Mouse (Mus musculus) limb, embryonic 10.5 days (tissue): ENCODE measurements around the gene Smarcc2. TPM values are rescaled to one million over a fixed set of nuclear protein-coding genes. Genes with fewer than 3 reads are reported as not detected.

Experiments
- DNase-seq: peaks from one replicate; pipeline ENCODE4 v3.0.0-alpha.2; 2017; ENCODE audit warnings: low spot score
- H3K27ac ChIP-seq: fragments of 300-500 bp; sonication (generic); 2 replicates; pipeline ENCODE4 v1.5.1; 2016; ENCODE audit warnings: mild to moderate bottlenecking
- H3K27me3 ChIP-seq: fragments of 300-500 bp; sonication (generic); 2 replicates; pipeline ENCODE4 v1.6.1; 2016; ENCODE audit warnings: low read depth, mild to moderate bottlenecking; ENCODE audit not compliant: poor library complexity, severe bottlenecking
- H3K36me3 ChIP-seq: fragments of 300-500 bp; sonication (generic); 2 replicates; pipeline ENCODE4 v1.6.1; 2016; ENCODE audit warnings: mild to moderate bottlenecking, moderate library complexity
- H3K4me1 ChIP-seq: fragments of 300-500 bp; sonication (generic); 2 replicates; pipeline ENCODE4 v1.6.1; 2016
- H3K4me3 ChIP-seq: fragments of 300-500 bp; sonication (generic); 2 replicates; pipeline ENCODE4 v1.5.1; 2016; ENCODE audit warnings: mild to moderate bottlenecking, moderate library complexity
- H3K9me3 ChIP-seq: fragments of 300-500 bp; sonication (generic); replicated peaks from 2 replicates; pipeline ENCODE4 v1.6.1; 2016; ENCODE audit warnings: mild to moderate bottlenecking
- WGBS: fragments of 180-500 bp; shearing (Covaris S2); methylation state at CpG from one replicate; pipeline ENCODE4 v1.1.7; 2016; 5-methylcytosine and 5-hydroxymethylcytosine counted together
- polyA plus RNA-seq: library from polyadenylated mRNA; unstranded; fragments of >200 nt; fragmentation: Nextera tagmentation; extraction: Ambion mirVana; gene quantifications from 2 replicates; pipeline ENCODE4 v1.2.1, GENCODE M21; 2016

Smarcc2 gene
- polyA plus RNA-seq, 1 experiment from 2014 or later, result 91.3 TPM

DNA sequence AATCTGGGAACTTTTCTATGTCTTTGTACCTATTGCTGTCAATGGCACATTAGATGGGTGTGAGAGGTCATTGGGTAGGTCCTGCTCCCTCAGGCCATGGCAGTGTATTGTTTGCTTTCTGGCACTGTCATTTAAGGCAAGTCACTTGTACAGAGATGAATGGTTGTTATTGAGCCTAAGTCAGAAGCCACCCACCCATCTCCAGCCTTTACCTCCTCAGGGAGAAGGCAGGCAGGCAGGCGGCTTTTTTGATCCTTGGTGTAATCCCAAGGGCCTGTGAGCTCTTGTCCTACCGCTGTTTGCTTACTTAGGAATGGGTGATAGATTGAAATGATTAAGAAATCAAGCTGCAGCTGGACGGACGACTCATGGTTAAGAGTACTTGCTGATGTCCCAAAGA is 29.6 kb upstream of the Smarcc2 start:
- DNase-seq, result no peak
- WGBS, result 90% methylated on average over 4 of the region's 4 CpGs
- no peaks in the 10 kb centered on the region for H3K9me3 ChIP-seq
- H3K27ac ChIP-seq, result no peak overlapping the region
- no peak overlapping the region for H3K4me3 ChIP-seq
- H3K27me3 ChIP-seq, result no peaks in the 10 kb centered on the region
- peaks cover 6% of the 10 kb centered on the region; the same call in 1 of the 2 replicates for H3K4me1 ChIP-seq
- H3K36me3 ChIP-seq, result peaks cover 90% of the 10 kb centered on the region

DNA sequence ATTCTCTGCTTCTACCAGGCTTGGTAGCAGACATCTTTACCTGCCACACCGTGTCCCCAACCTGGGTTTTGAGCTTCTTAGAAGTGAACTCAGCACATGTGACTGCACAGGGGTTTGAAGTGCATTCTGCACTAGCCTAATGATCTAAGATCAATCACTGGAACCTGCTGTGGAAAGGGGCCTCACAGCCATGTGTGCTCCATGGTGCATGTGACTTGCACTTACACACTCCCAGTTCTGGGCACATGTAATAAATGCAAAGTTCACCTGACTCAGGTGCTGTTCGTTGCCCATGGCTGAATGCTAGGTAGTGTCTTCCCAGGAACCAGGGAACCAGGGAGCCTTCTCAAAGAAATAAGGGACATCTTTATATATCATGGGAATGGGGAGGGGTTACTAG is 25.6 kb upstream of the Smarcc2 start:
- Histone ChIP-seq H3K4me1 (no peaks in the 10 kb centered on the region), H3K4me3 (no peak overlapping the region), H3K27me3 (no peaks in the 10 kb centered on the region), H3K36me3 (peaks cover 94% of the 10 kb centered on the region), H3K27ac (no peak overlapping the region), H3K9me3 (no peaks in the 10 kb centered on the region)
- WGBS, result 91% methylated on average over 2 of the region's 2 CpGs
- no peak for DNase-seq

DNA sequence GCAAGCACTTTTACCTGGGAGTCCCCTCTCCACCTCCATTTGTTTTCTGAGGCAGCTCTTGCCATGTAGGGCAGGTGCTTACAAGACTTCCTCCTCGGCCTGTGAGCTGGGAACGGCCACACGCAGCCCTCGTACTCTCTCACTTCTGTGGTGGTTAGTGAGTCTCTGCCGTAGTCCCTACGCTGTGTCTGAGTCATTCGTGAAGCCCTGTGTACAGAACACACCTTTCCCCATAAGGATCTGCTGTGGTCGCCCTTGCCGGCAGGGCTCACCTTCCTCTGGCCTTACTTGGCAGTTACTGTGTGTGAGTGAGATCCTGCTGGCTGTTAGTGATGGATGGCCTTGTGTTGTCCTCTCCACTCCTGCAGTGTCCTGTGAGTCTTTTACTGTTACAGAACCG is 24.4 kb upstream of the Smarcc2 start:
- DNase-seq, result no peak
- no peaks in the 10 kb centered on the region for H3K4me1 ChIP-seq
- no peaks in the 10 kb centered on the region for H3K9me3 ChIP-seq
- H3K36me3 ChIP-seq, result peaks cover 94% of the 10 kb centered on the region
- 83% methylated on average over 10 of the region's 10 CpGs for WGBS
- H3K27me3 ChIP-seq, result no peaks in the 10 kb centered on the region
- no peak overlapping the region for H3K27ac ChIP-seq
- H3K4me3 ChIP-seq, result no peak overlapping the region

DNA sequence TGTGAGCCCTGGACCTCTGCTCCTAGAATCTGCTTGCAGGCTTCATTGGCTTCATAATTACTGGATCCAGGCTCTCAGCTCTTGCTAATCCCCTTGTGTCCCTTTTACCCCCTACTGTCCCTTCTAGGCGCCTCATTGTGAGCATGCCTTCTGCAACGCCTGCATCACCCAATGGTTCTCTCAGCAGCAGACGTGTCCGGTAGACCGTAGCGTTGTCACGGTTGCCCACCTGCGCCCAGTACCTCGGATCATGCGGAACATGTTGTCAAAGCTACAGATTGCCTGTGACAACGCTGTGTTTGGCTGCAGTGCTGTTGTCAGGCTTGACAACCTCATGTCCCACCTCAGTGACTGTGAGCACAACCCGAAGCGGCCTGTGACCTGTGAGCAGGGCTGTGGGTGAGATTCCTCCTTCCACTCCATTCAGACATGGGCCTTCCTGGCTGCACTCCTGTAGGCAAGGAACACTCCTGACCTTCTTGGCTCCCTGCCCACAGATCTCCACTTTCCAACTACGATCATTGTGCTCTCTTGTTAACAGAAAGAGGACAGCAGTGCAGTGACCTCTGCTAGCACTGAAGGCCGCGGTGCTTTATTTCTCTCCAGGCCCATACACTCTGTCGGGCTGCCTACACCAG is 23.7 kb upstream of the Smarcc2 start:
- Histone ChIP-seq H3K27me3 (no peaks in the 10 kb centered on the region), H3K36me3 (peaks cover 94% of the 10 kb centered on the region), H3K4me3 (no peak overlapping the region), H3K27ac (no peak overlapping the region), H3K4me1 (no peaks in the 10 kb centered on the region), H3K9me3 (no peaks in the 10 kb centered on the region)
- WGBS, result 94% methylated on average over 17 of the region's 17 CpGs
- no peak for DNase-seq

DNA sequence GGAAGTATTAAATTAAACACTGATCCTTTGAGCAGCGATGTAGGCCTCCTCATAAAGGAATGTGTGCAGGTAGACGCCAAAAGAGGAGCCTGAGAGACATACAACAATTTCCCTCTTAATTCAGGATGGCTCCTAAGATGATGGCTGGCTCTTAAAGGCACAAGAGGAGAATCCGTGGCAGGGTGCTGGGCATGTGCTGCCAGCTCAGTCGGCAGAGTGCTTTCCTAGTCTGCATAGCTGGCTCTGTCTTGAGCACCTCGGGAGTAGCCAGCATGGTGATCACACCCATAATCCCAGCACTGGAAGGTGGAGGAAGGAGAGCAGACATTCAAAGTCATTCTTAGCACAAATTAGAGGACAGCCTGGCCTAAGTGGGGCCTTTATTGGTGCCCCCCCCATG is 23.2 kb upstream of the Smarcc2 start:
- H3K4me3 ChIP-seq, result no peak overlapping the region
- no peaks in the 10 kb centered on the region for H3K27me3 ChIP-seq
- peaks cover 94% of the 10 kb centered on the region for H3K36me3 ChIP-seq
- no peak overlapping the region for H3K27ac ChIP-seq
- no peaks in the 10 kb centered on the region for H3K9me3 ChIP-seq
- 93% methylated on average over 5 of the region's 5 CpGs for WGBS
- no peak for DNase-seq
- no peaks in the 10 kb centered on the region for H3K4me1 ChIP-seq

DNA sequence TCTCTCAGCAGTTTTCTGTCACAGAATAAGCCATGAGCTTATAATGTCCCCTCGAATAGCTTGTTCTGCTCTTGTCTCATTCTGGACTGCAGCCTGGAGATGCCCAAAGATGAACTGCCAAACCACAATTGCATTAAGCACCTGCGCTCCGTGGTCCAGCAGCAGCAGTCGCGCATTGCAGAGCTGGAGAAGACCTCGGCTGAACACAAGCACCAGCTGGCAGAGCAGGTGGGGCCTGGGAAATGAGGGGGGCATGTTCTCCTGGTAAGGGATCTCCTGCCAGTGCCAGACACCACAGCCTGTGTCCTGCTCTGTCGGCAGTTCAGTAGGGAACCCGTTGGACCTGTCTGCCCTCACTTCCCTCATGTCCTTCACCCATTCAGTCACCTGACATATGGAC is 22.7 kb upstream of the Smarcc2 start:
- Histone ChIP-seq H3K27me3 (no peaks in the 10 kb centered on the region), H3K36me3 (peaks cover 94% of the 10 kb centered on the region)
- WGBS, result 96% methylated on average over 8 of the region's 8 CpGs

DNA sequence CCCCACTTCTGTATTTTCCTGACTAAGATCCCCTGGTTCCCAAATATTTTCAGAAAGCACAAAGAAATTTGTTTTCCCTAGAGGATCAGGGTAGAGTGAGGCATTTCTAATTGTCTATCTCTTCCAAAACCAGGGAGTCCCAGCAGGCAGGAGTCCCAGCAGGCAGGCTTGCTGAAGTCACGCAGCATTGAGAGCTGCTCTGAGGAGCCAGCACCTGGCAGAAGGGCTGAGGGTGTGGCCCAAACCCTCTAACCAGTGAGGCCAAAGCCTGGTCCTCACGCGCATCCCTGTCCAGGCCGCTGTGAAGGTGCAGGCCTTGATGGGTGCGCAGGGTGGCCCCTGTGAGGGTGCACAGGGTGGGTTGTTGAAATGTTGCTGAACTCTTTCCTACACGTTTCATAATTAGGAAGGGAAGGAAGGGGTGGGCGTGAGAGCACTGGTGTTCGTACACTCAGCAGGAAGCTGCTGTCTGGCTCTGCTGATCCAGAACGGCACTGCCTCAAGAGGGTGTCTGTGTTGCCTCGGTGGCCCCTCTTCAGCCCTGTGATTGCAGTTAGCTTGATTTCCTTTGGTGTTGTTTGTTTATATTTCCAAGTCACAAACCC is 20.3 kb upstream of the Smarcc2 start:
- peaks cover 86% of the 10 kb centered on the region for H3K36me3 ChIP-seq

More for the DNA sequence above, 22.7 kb upstream of the Smarcc2 start:
- DNase-seq, result no peak
- H3K4me1 ChIP-seq, result no peaks in the 10 kb centered on the region
- no peak overlapping the region for H3K4me3 ChIP-seq
- H3K27ac ChIP-seq, result no peak overlapping the region
- H3K9me3 ChIP-seq, result no peaks in the 10 kb centered on the region

DNA sequence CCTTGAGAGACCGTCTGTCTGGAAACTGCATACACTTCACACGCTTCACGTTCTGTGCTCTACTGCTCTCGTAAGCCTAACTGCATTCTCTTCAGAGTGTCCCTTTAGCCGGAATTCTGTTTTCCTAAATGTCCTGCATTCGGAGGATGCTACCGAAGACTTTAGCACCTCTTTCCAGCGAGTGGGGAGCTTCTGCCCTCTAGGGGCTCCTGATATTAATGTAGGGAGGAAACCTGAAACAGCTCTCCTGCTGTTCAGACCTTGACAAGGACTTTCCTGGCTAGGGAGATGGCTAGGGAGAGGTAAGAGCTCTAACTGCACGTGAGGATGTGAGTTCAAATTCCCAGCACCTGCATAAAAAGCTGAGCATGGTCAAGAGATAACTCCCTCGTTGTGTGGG is 18.6 kb upstream of the Smarcc2 start:
- H3K9me3 ChIP-seq, result no peaks in the 10 kb centered on the region
- DNase-seq, result no peak
- H3K27me3 ChIP-seq, result no peaks in the 10 kb centered on the region
- WGBS, result 72% methylated on average over 10 of the region's 10 CpGs
- H3K36me3 ChIP-seq, result peaks cover 71% of the 10 kb centered on the region
- H3K4me1 ChIP-seq, result no peaks in the 10 kb centered on the region
- H3K4me3 ChIP-seq, result no peak overlapping the region
- no peak overlapping the region for H3K27ac ChIP-seq

More for the DNA sequence above, 20.3 kb upstream of the Smarcc2 start:
- Histone ChIP-seq H3K4me3 (no peak overlapping the region), H3K27me3 (no peaks in the 10 kb centered on the region), H3K27ac (no peak overlapping the region), H3K9me3 (no peaks in the 10 kb centered on the region), H3K4me1 (no peaks in the 10 kb centered on the region)
- no peak for DNase-seq
- WGBS, result 60% methylated on average over 10 of the region's 10 CpGs

DNA sequence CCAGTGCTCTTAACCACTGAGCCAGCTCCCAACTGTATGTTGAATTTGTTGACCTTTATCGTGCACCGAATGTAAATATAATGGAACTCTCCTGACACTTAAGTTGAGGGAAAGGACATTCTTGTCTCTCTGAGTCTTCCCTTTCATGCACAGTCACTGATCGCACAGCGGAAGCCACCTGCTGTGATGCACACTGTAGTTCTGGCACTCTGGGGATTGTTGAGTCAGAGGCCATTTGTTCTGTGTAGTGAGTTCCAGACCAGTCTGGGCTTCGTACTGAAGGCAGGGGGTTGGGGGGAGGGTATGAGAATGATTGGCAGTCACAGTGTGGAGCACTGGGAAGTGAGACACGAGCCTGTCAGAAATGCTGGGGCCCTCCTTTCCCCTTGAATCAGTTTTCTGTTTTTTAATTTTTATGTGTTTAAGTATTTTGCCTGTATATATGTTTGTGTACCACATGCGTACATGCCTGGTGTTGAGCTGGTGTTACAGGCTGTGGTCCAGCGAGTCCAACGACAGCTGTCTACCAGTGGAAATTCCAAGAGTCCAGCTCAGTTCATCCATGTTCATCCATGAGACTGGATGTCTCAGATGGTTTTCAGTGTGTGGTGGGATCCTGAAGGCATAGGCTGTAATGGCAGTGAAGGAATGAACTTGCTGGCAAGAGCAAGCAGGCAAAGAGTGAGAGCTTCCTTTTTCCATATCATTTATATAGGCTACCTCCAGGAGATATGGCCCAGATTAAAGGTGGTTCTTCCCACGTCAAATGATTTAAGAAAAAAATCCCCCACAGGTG is 17.5 kb upstream of the Smarcc2 start:
- Histone ChIP-seq H3K4me1 (no peaks in the 10 kb centered on the region), H3K36me3 (peaks cover 60% of the 10 kb centered on the region), H3K4me3 (no peak overlapping the region), H3K27ac (no peak overlapping the region), H3K9me3 (no peaks in the 10 kb centered on the region), H3K27me3 (no peaks in the 10 kb centered on the region)
- no peak for DNase-seq
- 94% methylated on average over 10 of the region's 10 CpGs for WGBS

DNA sequence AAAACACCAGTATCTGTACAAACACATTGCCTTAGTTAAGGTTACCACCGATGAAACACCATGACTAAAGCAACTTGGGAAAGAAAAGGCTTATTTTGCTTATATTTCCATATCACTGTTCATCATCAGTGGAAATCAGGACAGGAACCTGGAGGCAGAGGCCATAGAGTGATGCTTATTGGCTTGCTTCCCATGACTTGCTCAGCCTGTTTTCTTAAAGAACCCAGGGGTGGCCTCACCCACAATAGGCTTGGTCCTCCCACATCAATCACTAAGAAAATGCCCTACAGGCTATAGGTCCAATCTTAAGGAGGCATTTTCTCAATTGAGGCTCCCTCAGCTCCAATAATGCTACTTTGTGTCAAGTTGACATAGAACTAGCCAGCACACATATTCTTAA is 16.3 kb upstream of the Smarcc2 start:
- Histone ChIP-seq H3K27ac (no peak overlapping the region), H3K4me3 (no peak overlapping the region), H3K27me3 (no peaks in the 10 kb centered on the region), H3K4me1 (no peaks in the 10 kb centered on the region), H3K9me3 (no peaks in the 10 kb centered on the region), H3K36me3 (peaks cover 48% of the 10 kb centered on the region)
- 93% methylated on average over 1 of the region's 1 CpGs for WGBS
- DNase-seq, result no peak

DNA sequence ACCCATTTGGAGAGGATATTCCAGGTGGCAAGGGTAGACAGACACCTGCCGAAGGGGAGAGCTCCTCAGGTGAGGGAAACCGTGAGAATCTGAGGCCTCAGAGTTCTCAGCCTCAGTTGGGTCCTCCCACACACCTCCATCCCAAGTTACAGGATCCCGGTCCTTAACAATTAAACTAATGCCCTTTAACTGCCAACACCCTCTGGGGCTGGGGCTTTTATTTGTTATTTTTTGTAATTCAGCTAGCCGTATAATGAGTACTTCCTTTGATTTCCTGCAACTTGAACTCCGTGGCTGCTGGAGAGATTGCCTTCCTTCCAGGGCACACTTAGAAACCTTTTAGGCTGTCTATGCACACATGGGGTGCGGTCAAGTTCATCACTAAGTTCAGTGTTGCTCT is 14.7 kb upstream of the Smarcc2 start:
- no peak for DNase-seq
- Histone ChIP-seq H3K27ac (no peak overlapping the region), H3K27me3 (no peaks in the 10 kb centered on the region), H3K4me3 (no peak overlapping the region), H3K36me3 (peaks cover 31% of the 10 kb centered on the region), H3K9me3 (no peaks in the 10 kb centered on the region), H3K4me1 (no peaks in the 10 kb centered on the region)
- WGBS, result 78% methylated on average over 6 of the region's 6 CpGs

DNA sequence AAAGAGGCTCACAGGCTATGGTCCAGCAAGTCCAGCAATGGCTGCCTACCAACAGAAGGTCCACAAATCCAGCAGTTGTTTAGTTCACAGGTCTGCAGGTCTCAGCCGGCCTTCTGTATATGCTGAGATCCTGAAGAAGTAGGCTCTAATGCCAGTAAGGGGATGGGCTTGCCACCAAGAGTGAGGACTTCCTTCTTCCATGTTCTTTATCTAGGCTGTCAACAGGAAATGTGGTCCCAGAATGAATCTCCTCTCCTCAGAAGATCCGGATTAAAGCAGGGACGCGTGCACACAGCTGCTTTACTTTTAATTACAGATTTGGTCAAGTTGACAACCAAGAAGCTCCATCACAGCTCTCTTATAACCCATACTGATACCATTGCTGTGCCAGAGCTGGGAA is 13.6 kb upstream of the Smarcc2 start:
- no peak for DNase-seq
- WGBS, result 83% methylated on average over 4 of the region's 4 CpGs

DNA sequence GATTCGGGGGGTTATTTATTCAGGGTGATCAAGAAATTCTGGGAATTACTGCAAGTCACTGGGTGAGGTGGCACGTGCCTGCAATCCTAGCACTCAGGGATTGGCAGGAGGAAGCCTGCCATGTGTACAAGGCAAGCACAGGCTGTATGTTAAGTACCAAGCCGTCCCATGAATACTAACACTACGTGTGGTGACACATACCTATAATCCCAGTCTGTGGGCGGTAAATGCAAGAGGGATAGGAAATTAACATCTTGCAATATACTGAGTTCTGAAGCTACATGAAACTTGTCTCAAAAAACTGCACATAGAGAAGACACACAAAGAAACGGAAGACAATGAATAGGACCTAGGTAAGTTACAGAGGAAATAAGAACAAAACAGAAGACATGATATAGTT is 8.0 kb upstream of the Smarcc2 start:
- H3K4me1 ChIP-seq, result no peaks in the 10 kb centered on the region
- H3K27me3 ChIP-seq, result no peaks in the 10 kb centered on the region
- no peak overlapping the region for H3K27ac ChIP-seq
- H3K9me3 ChIP-seq, result no peaks in the 10 kb centered on the region
- DNase-seq, result no peak
- no peak overlapping the region for H3K4me3 ChIP-seq
- WGBS, result 87% methylated on average over 6 of the region's 6 CpGs
- H3K36me3 ChIP-seq, result no peaks in the 10 kb centered on the region

More for the DNA sequence above, 13.6 kb upstream of the Smarcc2 start:
- Histone ChIP-seq H3K27ac (no peak overlapping the region), H3K36me3 (peaks cover 21% of the 10 kb centered on the region), H3K4me1 (no peaks in the 10 kb centered on the region), H3K9me3 (no peaks in the 10 kb centered on the region), H3K4me3 (no peak overlapping the region), H3K27me3 (no peaks in the 10 kb centered on the region)
